Mouse (Mus musculus): ENCODE measurements around the gene Cfap100. TPM values are rescaled to one million over a fixed set of nuclear protein-coding genes. Genes with fewer than 3 reads are reported as not detected.

The Cfap100 gene
- 3.5 and 4.9 TPM in 2 replicates for polyA plus RNA-seq (2021; fragmentation: Nextera tagmentation)
- long read RNA-seq, experiment 1, partial matches to known transcripts: 1 of 9 reads
- long read RNA-seq, experiment 1, other reads (novel, unspliced or antisense): 7 of 9 reads
- long read RNA-seq, experiment 2: 0 reads

DNA sequence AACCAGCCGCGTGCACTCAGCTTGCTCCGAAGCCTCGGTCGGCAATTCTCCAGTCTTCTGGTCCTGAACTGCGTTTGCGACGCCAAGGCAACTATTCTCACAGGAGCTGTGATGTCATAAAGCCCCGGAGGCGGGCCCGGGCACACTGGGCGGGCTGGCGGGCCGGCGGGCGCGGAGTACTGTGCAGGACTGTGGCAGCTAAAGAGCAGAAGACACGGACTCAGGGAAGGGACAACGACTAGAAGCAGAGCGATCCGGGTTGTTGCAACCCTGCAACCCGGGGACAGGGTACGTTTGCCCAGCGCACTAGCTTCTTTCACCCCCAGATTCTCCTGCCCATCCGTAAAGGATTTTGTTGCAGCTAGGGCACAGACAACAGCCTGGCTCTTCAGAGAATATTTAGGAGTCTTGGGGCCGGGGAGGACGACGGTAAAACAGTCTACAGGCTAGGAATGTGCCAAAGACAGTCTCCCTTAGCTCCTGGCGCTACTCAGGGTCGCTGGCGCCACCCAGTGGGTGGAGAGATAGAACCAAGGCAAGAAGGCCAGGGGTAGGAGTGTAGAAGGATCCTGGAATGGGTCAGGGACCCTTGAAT, at the start of gene Cfap100:
TSS of gene Cfap100 (minus strand) at position 418 of the 595 bp plus-strand sequence.

DNA sequence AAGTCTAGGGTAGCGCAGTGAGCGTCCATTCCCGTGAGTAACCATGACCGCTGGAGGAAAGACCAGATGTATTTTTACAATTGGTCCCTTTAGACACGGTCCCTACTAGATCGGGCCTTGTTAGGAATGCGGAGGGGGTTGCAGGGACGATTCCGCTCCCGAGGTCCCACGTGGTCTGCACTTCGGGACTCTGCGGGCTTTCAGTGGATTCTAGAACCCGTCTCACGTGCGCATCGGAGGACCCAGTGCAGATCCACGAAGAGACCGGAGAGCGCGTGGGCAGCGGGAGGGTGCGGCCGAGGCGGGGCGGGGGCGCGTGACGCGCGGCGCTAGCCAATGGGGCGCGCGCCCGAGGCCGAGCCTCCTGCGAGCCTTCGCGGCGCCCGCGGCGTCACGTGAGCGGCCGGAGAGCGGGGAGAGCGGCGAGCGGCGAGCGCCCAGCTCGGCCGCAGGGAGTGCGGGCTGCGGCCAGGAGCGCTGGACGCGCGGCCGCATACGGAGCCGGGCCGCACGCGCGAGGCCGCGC, 33.6 kb upstream of the Cfap100 start, which contains the start of gene Klf15:
TSS of gene Klf15 (plus strand) at position 396 of the 526 bp plus-strand sequence.

DNA sequence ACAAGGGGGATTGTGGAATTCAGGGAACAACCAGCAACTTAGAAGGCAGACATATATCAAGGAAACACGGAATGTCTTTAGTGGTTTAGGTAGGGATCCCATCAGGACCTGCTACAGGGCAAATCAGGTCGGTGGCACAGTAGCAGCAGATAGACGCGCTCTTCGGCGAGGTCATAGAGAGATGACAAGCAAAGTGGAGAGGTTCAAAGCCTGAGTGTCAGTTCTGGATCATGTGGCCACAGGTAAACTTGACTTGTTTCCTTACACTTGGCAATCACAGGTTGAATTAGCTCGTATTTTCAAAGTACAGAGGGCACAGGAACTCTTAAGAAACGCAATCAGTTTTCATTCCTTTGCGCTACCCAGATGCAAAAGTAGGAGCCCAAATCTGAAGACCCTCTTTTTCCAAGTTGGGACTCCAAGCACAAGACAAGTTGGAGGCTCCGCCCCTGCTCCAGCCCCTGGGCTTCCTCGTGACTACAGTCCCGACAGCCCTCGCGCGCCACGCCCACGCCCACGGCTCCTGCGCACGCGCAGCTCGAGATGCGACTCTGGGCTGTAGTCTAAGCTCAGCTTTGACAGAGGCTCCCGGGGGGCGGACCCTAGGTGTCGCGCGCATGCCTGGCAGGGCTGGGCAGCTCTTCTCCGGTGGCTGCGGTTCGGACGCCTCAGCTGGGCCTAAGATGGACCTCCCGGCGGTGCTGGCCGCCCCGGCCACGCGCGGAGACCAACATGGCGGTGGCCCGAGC, 59.4 kb downstream of the Cfap100 start, which contains the start of gene Zxdc:
TSS of gene Zxdc (plus strand) at position 517 of the 749 bp plus-strand sequence.

Other genes with a start within 250 kb of the Cfap100 start
- not detected in 2 replicates for gene V1ra8, start 226.0 kb downstream of the Cfap100 start, polyA plus RNA-seq (2021; fragmentation: Nextera tagmentation)
- not detected in 2 replicates for gene Vmn1r53, start 204.4 kb downstream of the Cfap100 start, polyA plus RNA-seq (2021; fragmentation: Nextera tagmentation)
- gene Vmn1r54, start 182.5 kb downstream of the Cfap100 start, polyA plus RNA-seq (2021; fragmentation: Nextera tagmentation): not detected in 2 replicates
- not detected in 2 replicates for gene BC048671, start 127.6 kb downstream of the Cfap100 start, polyA plus RNA-seq (2021; fragmentation: Nextera tagmentation)
- 0.10 TPM in 1 of 2 replicates, not detected in the other for gene Chst13, start 103.6 kb downstream of the Cfap100 start, polyA plus RNA-seq (2021; fragmentation: Nextera tagmentation)
- gene Uroc1, start 95.5 kb downstream of the Cfap100 start, polyA plus RNA-seq (2021; fragmentation: Nextera tagmentation): not detected in 2 replicates
- gene Zxdc, start 59.3 kb downstream of the Cfap100 start, polyA plus RNA-seq (2021; fragmentation: Nextera tagmentation): 3.0 and 13.3 TPM in 2 replicates
- gene Klf15, start 33.8 kb upstream of the Cfap100 start, polyA plus RNA-seq (2021; fragmentation: Nextera tagmentation): 12.6 and 25.1 TPM in 2 replicates
- gene Aldh1l1, start 57.6 kb upstream of the Cfap100 start, polyA plus RNA-seq (2021; fragmentation: Nextera tagmentation): 39.8 and 47.8 TPM in 2 replicates
- 4.1 and 4.4 TPM in 2 replicates for gene Slc41a3, start 175.9 kb upstream of the Cfap100 start, polyA plus RNA-seq (2021; fragmentation: Nextera tagmentation)